Mouse (Mus musculus): ENCODE measurements around the gene Cerkl. TPM values are rescaled to one million over a fixed set of nuclear protein-coding genes. Genes with fewer than 3 reads are reported as not detected.
A peak's percentile ranks its signal among the peaks of the same experiment; 100 is the strongest.

Gene Cerkl
- polyA plus RNA-seq, 1 experiment from 2014 or later: 1.7 TPM

DNA sequence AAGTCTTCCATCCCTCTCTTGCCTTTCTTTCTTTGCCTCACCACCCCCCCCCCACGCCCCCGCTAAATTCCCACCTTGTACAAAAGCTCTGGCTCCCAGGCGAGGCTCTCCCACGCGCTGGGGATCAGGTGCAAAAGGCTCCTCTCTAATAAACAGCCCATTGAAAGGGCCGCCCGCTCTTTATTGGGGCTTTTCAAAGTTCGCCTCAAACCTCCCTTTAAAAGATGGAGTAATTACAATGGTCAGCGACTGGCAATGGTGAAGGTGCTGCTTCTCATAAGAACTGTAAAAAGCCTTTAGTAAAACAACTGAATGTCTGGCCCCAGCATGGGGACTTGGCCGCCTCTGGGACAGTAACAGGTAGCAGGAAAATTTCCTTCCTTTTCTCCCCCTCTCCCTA, 939 bp downstream of the Cerkl start:
- Histone ChIP-seq H3K4me3 (peak overlapping the region; percentile 40), H3K9me3 (no peaks in the 10 kb centered on the region), H3K9ac (replicated peaks) (peak overlapping the region; percentile 57), H3K27ac (replicated peaks) (peak overlapping the region; percentile 44; the same call in 1 of the 2 replicates), H3K4me2 (replicated peaks) (peak overlapping the region; percentile 58), H3K36me3 (no peaks in the 10 kb centered on the region), H3K27me3 (peaks cover 24% of the 10 kb centered on the region), H3K4me1 (peaks cover 56% of the 10 kb centered on the region)
- under 1% methylated on average over 10 of the region's 10 CpGs for WGBS
- ATAC-seq (replicated peaks): no peak

DNA sequence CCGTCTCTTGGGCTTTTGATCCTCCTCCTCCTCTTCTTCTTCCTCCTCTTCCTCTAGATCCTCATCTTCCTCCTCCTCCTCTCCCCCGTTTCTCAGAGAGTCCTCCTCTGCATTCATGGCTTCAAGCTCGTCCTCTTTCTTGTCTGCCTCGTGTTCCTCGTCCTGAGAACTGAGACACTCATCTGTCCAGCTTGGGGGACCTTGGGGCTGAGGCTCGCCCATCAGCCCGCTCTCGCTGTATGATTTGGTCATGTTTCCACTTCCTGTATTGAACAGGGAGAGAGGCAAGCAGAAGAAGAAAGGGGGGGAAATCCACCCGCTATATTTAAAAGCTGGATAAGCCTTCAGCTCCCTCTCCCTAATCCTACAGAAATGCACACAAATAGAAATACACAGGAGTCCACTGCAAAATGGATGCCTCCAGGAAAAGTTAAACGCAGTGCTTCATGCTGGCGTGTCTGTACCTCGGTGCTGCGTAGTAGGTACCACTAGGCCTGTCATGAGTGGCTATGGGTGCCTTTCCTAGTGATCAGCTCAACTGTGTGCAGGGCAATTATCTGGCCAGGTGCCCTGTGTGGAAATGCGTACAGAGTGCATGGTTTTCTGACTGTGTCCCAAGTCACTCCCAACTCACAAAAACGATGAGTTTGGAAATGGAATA, 1.7 kb downstream of the Cerkl start:
- Histone ChIP-seq H3K9me3 (no peaks in the 10 kb centered on the region), H3K4me2 (replicated peaks) (peak overlapping the region; percentile 58), H3K4me3 (peak overlapping the region; percentile 40), H3K27ac (replicated peaks) (peak overlapping the region; percentile 65), H3K36me3 (no peaks in the 10 kb centered on the region), H3K27me3 (peaks cover 24% of the 10 kb centered on the region), H3K9ac (replicated peaks) (peak overlapping the region; percentile 57), H3K4me1 (peaks cover 50% of the 10 kb centered on the region)
- no peak for ATAC-seq (replicated peaks)
- WGBS: 9% methylated on average over 15 of the region's 15 CpGs

DNA sequence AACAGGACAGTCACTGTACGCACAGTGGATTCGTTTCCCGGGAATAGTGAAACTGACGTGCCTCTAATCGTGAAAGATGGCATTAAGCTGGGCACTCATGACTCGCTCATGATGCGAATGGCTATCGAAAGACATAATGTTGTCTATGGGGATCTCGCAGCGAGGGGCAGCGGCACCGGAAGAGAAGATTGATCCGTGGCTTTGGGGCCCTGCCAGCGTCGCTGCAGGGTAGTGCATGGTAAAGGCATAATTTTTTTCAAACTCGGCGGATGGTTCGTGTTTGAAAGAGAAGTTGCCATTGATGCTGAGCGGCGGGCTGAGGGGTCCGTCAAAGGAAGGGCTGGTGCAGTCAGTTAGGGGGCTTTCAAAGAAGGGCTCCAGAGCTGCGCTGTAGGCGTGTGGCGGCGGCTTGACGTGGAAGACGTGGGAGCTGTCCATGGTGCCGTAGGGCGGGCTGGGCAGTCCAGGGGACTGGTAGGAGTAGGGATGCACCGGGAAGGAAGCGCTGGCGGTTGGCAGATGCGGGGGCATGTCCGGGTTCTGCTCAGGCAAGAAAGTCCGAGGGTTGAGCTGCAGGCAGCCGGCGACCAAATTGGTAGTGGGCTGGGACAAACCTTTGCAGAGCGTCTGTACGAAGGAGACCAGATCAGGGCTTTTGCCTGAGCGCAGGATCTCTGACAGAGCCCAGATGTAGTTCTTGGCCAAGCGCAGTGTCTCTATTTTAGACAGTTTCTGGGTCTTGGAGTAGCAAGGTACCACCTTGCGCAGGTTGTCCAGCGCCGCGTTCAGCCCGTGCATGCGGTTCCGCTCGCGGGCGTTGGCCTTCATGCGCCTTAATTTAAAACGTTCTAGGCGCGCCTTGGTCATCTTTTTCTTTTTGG, 2.4 kb downstream of the Cerkl start:
- ATAC-seq (replicated peaks): peak; percentile 54

DNA sequence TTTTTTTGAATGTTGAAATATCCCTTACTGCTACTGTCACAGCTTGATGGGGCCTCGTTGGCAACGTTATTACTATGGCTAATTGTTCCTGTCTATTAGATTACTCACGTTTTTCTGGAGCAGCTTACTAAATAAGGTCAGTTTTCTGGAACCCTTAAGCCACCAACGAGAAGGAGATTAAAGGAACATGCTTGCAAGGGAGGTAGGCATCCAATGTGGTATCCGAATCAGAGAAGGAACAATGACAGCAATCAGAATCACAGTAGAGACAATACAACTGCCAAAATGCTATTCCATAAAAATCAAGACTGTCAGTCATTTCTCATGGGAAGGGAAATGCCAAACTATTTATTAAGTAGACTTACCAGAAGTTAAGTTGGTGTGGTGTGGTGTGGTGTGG, 5.1 kb downstream of the Cerkl start:
- peaks cover 27% of the 10 kb centered on the region for H3K4me1 ChIP-seq
- H3K36me3 ChIP-seq: no peaks in the 10 kb centered on the region
- no peaks in the 10 kb centered on the region for H3K9me3 ChIP-seq
- H3K9ac ChIP-seq (replicated peaks): no peak overlapping the region
- ATAC-seq (replicated peaks): no peak
- H3K27me3 ChIP-seq: peaks cover 13% of the 10 kb centered on the region; the same call in 1 of the 2 replicates
- no peak overlapping the region for H3K4me2 ChIP-seq (replicated peaks)
- 28% methylated on average over 5 of the region's 5 CpGs for WGBS
- no peak overlapping the region for H3K4me3 ChIP-seq
- H3K27ac ChIP-seq (replicated peaks): no peak overlapping the region; the same call in 1 of the 2 replicates

More for the DNA sequence above, 2.4 kb downstream of the Cerkl start:
- peaks cover 43% of the 10 kb centered on the region for H3K4me1 ChIP-seq
- no peaks in the 10 kb centered on the region for H3K9me3 ChIP-seq
- H3K9ac ChIP-seq (replicated peaks): peak overlapping the region; percentile 57
- H3K4me3 ChIP-seq: peak overlapping the region; percentile 40
- H3K36me3 ChIP-seq: no peaks in the 10 kb centered on the region
- 1% methylated on average over 55 of the region's 55 CpGs for WGBS
- H3K4me2 ChIP-seq (replicated peaks): peak overlapping the region; percentile 58
- peak overlapping the region; percentile 65 for H3K27ac ChIP-seq (replicated peaks)
- peaks cover 24% of the 10 kb centered on the region for H3K27me3 ChIP-seq

DNA sequence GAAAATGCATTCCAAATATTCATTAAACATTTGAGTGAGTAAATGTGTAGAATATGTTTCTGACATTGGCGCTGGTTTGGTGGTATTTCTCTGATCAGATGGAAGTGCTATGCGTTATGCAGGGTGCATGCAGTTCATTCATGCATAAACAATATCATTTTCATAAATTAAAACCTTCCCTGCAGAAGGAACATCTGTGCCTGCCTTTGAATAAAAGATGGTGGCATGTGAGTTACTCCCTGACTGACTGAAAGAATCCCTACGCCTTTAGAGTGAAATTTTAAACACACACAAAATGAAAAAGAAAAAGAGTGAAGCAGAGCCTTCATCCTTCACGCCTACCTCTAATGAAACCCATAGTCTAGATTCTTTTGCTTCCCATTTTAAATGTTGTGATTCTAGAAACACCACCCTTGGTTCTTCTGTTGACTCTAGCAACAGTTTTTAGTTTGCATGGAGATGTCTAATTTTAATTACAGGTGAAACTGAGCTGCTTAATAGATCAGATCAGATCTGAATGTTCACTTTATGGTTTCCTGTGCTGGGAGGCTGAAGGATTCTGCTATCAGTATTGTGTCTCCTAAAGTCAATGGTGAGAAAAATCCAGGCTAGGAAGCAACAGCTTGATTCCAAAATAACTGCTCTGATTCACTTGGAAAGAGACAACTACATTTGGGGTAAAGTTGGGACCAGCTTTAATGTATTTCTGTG, 5.7 kb downstream of the Cerkl start:
- 37% methylated on average over 4 of the region's 4 CpGs for WGBS
- Histone ChIP-seq H3K27ac (replicated peaks) (peak overlapping the region; percentile 45; the same call in 1 of the 2 replicates), H3K4me1 (peaks cover 25% of the 10 kb centered on the region), H3K4me3 (no peak overlapping the region), H3K4me2 (replicated peaks) (no peak overlapping the region), H3K9me3 (no peaks in the 10 kb centered on the region), H3K27me3 (peaks cover 9% of the 10 kb centered on the region; the same call in 1 of the 2 replicates), H3K36me3 (no peaks in the 10 kb centered on the region), H3K9ac (replicated peaks) (no peak overlapping the region)
- peak; percentile 47 for ATAC-seq (replicated peaks)

DNA sequence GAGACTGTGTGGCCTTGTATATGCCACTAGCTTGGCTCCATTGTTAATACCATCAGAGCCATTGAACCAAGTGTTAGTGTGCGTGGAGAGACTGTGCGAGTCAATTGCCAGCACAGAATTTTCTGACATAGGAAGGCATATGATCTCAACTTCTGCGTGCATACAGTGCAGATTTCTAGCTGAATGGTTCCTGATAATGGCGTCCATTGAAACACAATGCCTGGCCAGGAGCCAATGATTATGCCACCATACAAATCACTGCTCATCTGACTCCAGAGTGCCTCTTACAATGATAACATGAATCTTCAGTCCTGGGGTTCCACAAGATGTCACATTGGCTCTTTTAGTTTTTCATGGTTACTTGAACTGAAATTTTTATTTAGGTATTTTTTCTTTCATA, 7.2 kb downstream of the Cerkl start:
- no peak overlapping the region for H3K4me2 ChIP-seq (replicated peaks)
- no peak overlapping the region for H3K9ac ChIP-seq (replicated peaks)
- peaks cover 16% of the 10 kb centered on the region for H3K4me1 ChIP-seq
- H3K36me3 ChIP-seq: no peaks in the 10 kb centered on the region
- 0 out of 2 replicates have a peak, but pooled peaks cover 3% of the 10 kb centered on the region for H3K27me3 ChIP-seq
- H3K9me3 ChIP-seq: no peaks in the 10 kb centered on the region
- H3K27ac ChIP-seq (replicated peaks): no peak overlapping the region
- WGBS: 41% methylated on average over 4 of the region's 4 CpGs
- ATAC-seq (replicated peaks): no peak
- no peak overlapping the region for H3K4me3 ChIP-seq

DNA sequence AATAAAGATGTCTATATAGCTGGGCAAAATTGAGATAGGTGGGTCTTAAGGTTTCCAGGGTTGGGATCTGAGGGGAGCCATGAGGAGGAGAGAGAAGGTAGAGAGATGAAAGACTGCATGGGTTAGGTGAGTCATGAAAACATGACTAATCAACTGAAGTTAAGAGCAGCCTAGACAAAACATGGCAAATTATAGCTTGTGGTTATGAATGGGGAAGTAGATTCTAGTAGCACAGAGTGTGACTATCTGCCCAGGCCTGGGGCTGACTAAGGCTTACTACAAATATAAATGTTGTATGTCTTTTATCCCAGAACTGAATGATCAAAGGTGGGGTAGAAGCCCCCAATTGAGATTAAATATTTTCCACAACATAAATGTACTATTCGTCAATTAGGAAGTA, 9.4 kb downstream of the Cerkl start:
- H3K27me3 ChIP-seq: 0 out of 2 replicates have a peak, but pooled peaks cover 3% of the 10 kb centered on the region
- no peak for ATAC-seq (replicated peaks)
- peaks cover 9% of the 10 kb centered on the region; the same call in 1 of the 2 replicates for H3K4me1 ChIP-seq
- no peak overlapping the region for H3K4me2 ChIP-seq (replicated peaks)
- H3K36me3 ChIP-seq: no peaks in the 10 kb centered on the region
- no peak overlapping the region for H3K9ac ChIP-seq (replicated peaks)
- no peak overlapping the region for H3K27ac ChIP-seq (replicated peaks)
- no peaks in the 10 kb centered on the region for H3K9me3 ChIP-seq
- H3K4me3 ChIP-seq: no peak overlapping the region
- WGBS: 83% methylated on average over 1 of the region's 1 CpGs

DNA sequence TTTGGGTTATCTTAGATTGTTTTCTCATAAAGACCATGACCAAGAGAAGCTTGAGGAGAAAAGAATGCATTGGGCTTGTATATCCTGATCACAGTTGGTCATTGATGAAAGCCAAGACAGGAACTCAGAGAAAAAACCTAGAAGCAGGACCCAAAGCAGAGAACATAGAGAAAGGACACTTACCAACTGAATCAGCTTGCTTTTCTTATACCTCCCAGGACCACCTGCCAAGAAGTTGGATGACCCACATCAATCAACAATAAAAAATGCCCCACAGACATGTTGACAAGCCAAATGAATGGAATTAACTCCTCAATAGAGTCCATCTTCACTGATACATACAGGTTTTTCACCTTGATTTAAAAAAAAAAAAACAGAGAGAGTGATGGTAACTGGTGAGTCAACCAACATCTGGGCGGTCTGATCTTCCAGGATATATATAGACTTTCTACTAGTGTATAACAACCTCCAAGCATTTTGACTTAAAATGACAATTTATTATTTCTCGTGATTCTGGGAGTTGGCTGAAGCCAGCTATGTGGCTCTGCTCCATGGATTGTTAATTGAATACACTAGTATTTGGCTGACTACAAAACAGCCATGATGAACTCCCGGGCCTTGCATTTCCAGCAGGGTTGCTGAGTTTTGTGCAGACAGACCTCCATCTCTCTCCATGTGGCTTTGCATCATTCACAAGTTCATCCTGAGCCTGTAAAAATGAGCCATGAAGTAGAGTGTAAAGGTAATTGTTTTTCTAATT, 12.5 kb downstream of the Cerkl start:
- Histone ChIP-seq H3K4me1 (no peaks in the 10 kb centered on the region), H3K27ac (replicated peaks) (no peak overlapping the region), H3K4me3 (no peak overlapping the region), H3K9ac (replicated peaks) (no peak overlapping the region), H3K36me3 (no peaks in the 10 kb centered on the region), H3K27me3 (no peaks in the 10 kb centered on the region), H3K9me3 (no peaks in the 10 kb centered on the region), H3K4me2 (replicated peaks) (no peak overlapping the region)
- ATAC-seq (replicated peaks): no peak
- 83% methylated on average over 3 of the region's 3 CpGs for WGBS

DNA sequence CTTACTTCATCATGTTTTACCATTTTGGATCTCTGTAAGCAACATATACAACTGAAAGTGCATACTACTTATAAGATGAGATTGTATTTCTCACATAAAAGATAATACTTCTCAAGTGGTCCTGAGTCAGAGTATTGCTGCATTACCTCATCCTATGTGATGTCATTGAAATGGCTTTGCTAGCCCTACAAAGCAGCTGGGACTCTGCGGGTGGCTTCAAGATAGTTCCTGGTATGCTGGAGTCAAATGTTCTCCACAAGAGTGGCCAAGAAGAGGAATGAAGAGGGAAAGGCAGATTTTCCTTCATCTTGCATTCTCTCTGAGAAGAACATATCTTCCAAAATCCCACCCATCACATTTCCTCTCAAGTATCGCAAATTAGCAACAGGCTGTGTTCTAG, 13.2 kb downstream of the Cerkl start:
- no peaks in the 10 kb centered on the region for H3K9me3 ChIP-seq
- no peaks in the 10 kb centered on the region for H3K36me3 ChIP-seq
- H3K9ac ChIP-seq (replicated peaks): no peak overlapping the region
- H3K4me2 ChIP-seq (replicated peaks): no peak overlapping the region
- no peak overlapping the region for H3K27ac ChIP-seq (replicated peaks)
- ATAC-seq (replicated peaks): no peak
- WGBS: 91% methylated on average over 2 of the region's 2 CpGs
- no peaks in the 10 kb centered on the region for H3K4me1 ChIP-seq
- no peaks in the 10 kb centered on the region for H3K27me3 ChIP-seq
- H3K4me3 ChIP-seq: no peak overlapping the region

DNA sequence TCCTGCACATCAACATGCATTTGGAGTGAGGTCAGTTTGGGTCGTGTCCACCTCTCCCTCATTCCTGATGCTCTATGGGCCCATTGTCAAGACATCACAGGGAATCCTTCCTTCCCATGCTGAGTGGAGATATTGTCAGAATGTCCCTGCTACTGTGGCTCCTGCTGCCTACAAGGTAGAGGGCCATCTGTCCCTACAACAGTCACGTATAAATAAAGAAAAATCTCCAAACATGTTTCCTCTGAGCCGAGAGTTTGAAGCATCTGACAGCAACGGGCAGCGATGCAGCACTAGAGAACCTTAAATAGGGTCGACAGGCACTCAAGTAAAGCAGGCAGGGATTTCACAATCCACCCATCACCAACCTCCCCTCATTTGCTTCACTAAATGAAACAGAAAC, 13.7 kb downstream of the Cerkl start:
- Histone ChIP-seq H3K4me2 (replicated peaks) (no peak overlapping the region), H3K9ac (replicated peaks) (no peak overlapping the region), H3K4me1 (no peaks in the 10 kb centered on the region), H3K27ac (replicated peaks) (no peak overlapping the region), H3K9me3 (no peaks in the 10 kb centered on the region), H3K27me3 (no peaks in the 10 kb centered on the region), H3K4me3 (no peak overlapping the region), H3K36me3 (no peaks in the 10 kb centered on the region)
- whole genome bisulfite sequencing: 68% methylated on average over 6 of the region's 6 CpGs
- ATAC-seq (replicated peaks): no peak

DNA sequence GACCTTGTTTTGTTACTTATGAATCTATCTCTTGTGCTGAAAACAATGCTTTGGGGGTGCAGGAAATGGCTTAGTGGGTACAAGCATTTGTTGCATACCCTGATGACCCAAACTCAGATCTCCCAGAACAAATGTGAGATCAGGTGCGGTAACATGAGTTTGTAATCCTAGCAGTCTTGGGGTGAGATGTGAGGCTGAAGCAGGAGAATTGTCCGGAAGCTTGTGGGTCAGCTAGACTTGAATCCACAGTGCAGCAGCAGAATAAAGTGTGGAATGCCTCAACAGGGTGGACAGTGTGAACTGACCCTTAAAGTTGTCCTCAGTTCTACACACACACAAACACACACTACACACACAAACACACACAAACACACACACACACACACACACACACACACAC, 14.4 kb downstream of the Cerkl start:
- Histone ChIP-seq H3K9me3 (no peaks in the 10 kb centered on the region), H3K4me2 (replicated peaks) (no peak overlapping the region)

More for the DNA sequence above, 14.4 kb downstream of the Cerkl start:
- H3K27ac ChIP-seq (replicated peaks): no peak overlapping the region
- H3K4me3 ChIP-seq: no peak overlapping the region
- ATAC-seq (replicated peaks): no peak
- no peaks in the 10 kb centered on the region for H3K27me3 ChIP-seq
- H3K9ac ChIP-seq (replicated peaks): no peak overlapping the region
- no peaks in the 10 kb centered on the region for H3K4me1 ChIP-seq
- no peaks in the 10 kb centered on the region for H3K36me3 ChIP-seq
- 94% methylated on average over 2 of the region's 2 CpGs for WGBS

All from forebrain, embryonic 15.5 days (tissue).